ENCODE assay signal across 7 mouse cellular contexts in the genomic region with DNA sequence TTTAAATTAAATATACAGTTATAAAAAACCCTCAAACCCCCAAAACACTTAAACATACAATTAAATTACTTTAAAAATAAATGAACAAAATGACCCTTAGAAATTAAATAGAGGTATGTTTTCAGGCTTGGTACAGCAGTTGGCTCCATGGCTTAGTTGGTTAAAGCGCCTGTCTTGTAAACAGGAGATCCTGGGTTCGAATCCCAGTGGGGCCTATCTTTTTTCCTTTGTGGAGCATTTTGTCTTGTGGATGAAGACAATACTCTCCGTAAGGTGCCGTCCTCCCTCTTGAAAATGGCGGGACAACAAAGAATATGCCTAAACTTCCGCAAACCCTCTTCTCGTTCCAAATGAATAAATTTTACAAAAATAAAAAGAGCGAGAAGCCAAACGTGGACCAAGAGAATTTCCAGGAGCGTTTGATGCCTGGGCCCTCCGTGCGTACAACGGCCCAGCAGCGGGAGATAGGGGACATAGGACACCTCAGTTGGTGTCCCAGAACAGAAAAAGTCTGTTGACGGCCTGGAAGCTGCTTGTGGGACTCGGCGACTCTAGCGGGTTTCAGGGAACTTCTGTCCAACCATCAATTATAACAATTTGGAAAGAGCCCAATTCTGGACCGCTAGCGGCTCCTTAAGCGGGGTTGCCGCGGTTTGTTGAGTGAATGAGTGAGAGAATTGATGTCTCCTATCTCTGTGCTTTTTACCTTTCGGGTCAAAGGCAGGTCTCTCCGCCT. TPM values are rescaled to one million over a fixed set of nuclear protein-coding genes. Genes with fewer than 3 reads are reported as not detected.
DNase-seq lines count a peak whose midpoint lies in the region; ATAC-seq lines count a peak whose summit lies in the region.

No protein-coding gene starts in this region.

- H3K9ac ChIP-seq in forebrain, embryonic 14.5 days (ENCODE audit: low read length), result peak overlapping the region; percentile 59
- peak overlapping the region; percentile 53 for H3K9ac ChIP-seq in hindbrain, embryonic 11.5 days (ENCODE audit: low read depth, low read length)
- H3K9ac ChIP-seq in lung, embryonic 16.5 days (ENCODE audit: low read length), result peak overlapping the region; percentile 49; the same call in 1 of the 2 replicates

- peak overlapping the region; percentile 48 for H3K4me3 ChIP-seq in forebrain, embryonic 14.5 days (ENCODE audit: low read depth, low read length)
- H3K4me3 ChIP-seq in hindbrain, embryonic 11.5 days (ENCODE audit: low read depth, low read length), result peak overlapping the region; percentile 51
- H3K4me3 ChIP-seq in lung, embryonic 16.5 days (ENCODE audit: low read length), result peak overlapping the region; percentile 58

- no peaks in the 10 kb centered on the region for H3K9me3 ChIP-seq in forebrain, embryonic 14.5 days (replicated peaks; ENCODE audit: control insufficient read depth, low read length)
- no peaks in the 10 kb centered on the region for H3K9me3 ChIP-seq in hindbrain, embryonic 11.5 days (ENCODE audit: control insufficient read depth, low read length)
- no peaks in the 10 kb centered on the region for H3K9me3 ChIP-seq in lung, embryonic 16.5 days (ENCODE audit: control insufficient read depth, low read length)

- no peak overlapping the region for H3K27ac ChIP-seq in forebrain, embryonic 14.5 days (ENCODE audit: low read depth, low read length)
- no peak overlapping the region for H3K27ac ChIP-seq in hindbrain, embryonic 11.5 days (ENCODE audit: low read depth, low read length)
- H3K27ac ChIP-seq in lung, embryonic 16.5 days (ENCODE audit: low read length), result no peak overlapping the region

- H3K27me3 ChIP-seq in forebrain, embryonic 14.5 days (replicated peaks; ENCODE audit: control insufficient read depth, insufficient read depth, low read length), result no peaks in the 10 kb centered on the region
- H3K27me3 ChIP-seq in hindbrain, embryonic 11.5 days (ENCODE audit: control insufficient read depth, insufficient read depth, low read length), result peaks cover 2% of the 10 kb centered on the region
- H3K27me3 ChIP-seq in lung, embryonic 16.5 days (ENCODE audit: control insufficient read depth, insufficient read depth, low read depth, low read length), result 0 out of 2 replicates have a peak, but pooled peaks cover 2% of the 10 kb centered on the region

- peak overlapping the region; percentile 55 for H3K4me2 ChIP-seq in forebrain, embryonic 14.5 days (ENCODE audit: low read length)
- H3K4me2 ChIP-seq in hindbrain, embryonic 11.5 days (replicated peaks; ENCODE audit: low read depth, low read length), result peak overlapping the region; percentile 42
- peak overlapping the region; percentile 75 for H3K4me2 ChIP-seq in lung, embryonic 16.5 days (ENCODE audit: low read depth, low read length)

- no peaks in the 10 kb centered on the region for H3K36me3 ChIP-seq in forebrain, embryonic 14.5 days (ENCODE audit: control insufficient read depth, insufficient read depth, low read length)
- no peaks in the 10 kb centered on the region for H3K36me3 ChIP-seq in hindbrain, embryonic 11.5 days (ENCODE audit: control insufficient read depth, insufficient read depth, low read length)
- no peaks in the 10 kb centered on the region for H3K36me3 ChIP-seq in lung, embryonic 16.5 days (ENCODE audit: control insufficient read depth, insufficient read depth, low read length)

- H3K4me1 ChIP-seq in forebrain, embryonic 14.5 days (ENCODE audit: control insufficient read depth, insufficient read depth, low read length), result peaks cover 2% of the 10 kb centered on the region; the same call in 1 of the 2 replicates
- peaks cover 3% of the 10 kb centered on the region; the same call in 1 of the 2 replicates for H3K4me1 ChIP-seq in hindbrain, embryonic 11.5 days (replicated peaks; ENCODE audit: control insufficient read depth, insufficient read depth, low read length)
- H3K4me1 ChIP-seq in lung, embryonic 16.5 days (replicated peaks; ENCODE audit: control insufficient read depth, insufficient read depth, low read length), result peaks cover 10% of the 10 kb centered on the region

- peak; percentile 85 for ATAC-seq in forebrain, embryonic 14.5 days
- peak; percentile 80 for ATAC-seq in hindbrain, embryonic 11.5 days (ENCODE audit: low FRiP score)
- ATAC-seq in lung, embryonic 16.5 days (ENCODE audit: low read depth), result peak; percentile 77

- WGBS in forebrain, embryonic 14.5 days, result 0% methylated on average over 25 of the region's 25 CpGs
- WGBS in hindbrain, embryonic 11.5 days, result under 1% methylated on average over 25 of the region's 25 CpGs
- WGBS in lung, embryonic 16.5 days, result under 1% methylated on average over 25 of the region's 25 CpGs

- peak; percentile 96 for DNase-seq in R1 (ENCODE audit: low read depth, low spot score)
- DNase-seq in c-Kit-positive CD71-positive TER-119-negative erythroid progenitor cells, embryonic 14.5 days (ENCODE audit: low read depth), result peak; percentile 88
- peak; percentile 95 for DNase-seq in forebrain, embryonic 14.5 days (ENCODE audit: low spot score)
- DNase-seq in hindbrain, embryonic 11.5 days (ENCODE audit: low spot score), result peak; percentile 91
- DNase-seq in layer of hippocampus, adult 9-11 months, result peak; percentile 82
- DNase-seq in retina, postnatal 1 day, result peak; percentile 93

RNA-seq across cellular contexts. Expression of a gene that starts 16.5 kb away (rescaled TPM):
- not detected in 2 replicates for polyA plus RNA-seq in forebrain, embryonic 14.5 days (2014; fragmentation: Nextera tagmentation; extraction: Ambion mirVana)
- not detected in 2 replicates for polyA plus RNA-seq in hindbrain, embryonic 11.5 days (2014; fragmentation: Nextera tagmentation; extraction: Ambion mirVana)
- polyA plus RNA-seq in lung, embryonic 16.5 days (2015; fragmentation: Nextera tagmentation; extraction: Ambion mirVana), result not detected in 2 replicates

RNA-seq across cellular contexts. Expression of a gene that starts 35.9 kb away (rescaled TPM):
- polyA plus RNA-seq in forebrain, embryonic 14.5 days (2014; fragmentation: Nextera tagmentation; extraction: Ambion mirVana), result not detected in 2 replicates
- polyA plus RNA-seq in hindbrain, embryonic 11.5 days (2014; fragmentation: Nextera tagmentation; extraction: Ambion mirVana), result 0.32 TPM in 1 of 2 replicates, not detected in the other
- polyA plus RNA-seq in lung, embryonic 16.5 days (2015; fragmentation: Nextera tagmentation; extraction: Ambion mirVana), result not detected in 2 replicates
